Mouse (Mus musculus) liver, adult 2 months (tissue): ENCODE measurements around the gene Upf2.

ENCODE experiments used
- CTCF ChIP-seq: fragments of 200-500 bp; IDR thresholded peaks from 2 replicates; pipeline ENCODE4 v1.5.1; 2011; ENCODE audit warnings: low read depth, low read length, control low read depth
- POLR2A ChIP-seq: fragments of 200-500 bp; IDR thresholded peaks from 2 replicates; pipeline ENCODE4 v1.6.1; 2011; ENCODE audit warnings: low read length, control low read depth; ENCODE audit not compliant: insufficient read depth; ENCODE audit errors: extremely low read depth

DNA sequence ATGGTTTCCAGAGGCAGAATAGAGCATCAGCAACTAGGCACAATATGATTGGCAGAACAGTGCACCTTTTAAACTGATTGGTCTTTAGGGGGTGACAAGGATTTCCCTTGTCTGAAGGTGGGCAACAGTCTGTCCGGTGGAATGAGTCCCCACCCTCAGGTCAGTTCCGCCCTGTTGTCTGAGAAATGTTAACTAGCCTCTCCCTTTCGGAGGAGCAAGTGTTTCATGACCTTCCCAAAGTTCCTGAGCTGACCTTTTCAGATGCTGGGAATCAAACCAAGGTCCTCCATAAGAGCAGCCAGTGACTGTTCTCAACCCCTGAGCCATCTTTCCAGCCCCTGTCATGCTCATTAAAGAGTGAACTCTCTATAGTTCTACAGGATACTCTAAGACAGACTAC is 4.4 kb upstream of the Upf2 start:
- no peak for TF ChIP-seq CTCF
- TF ChIP-seq POLR2A, result no peak
